Mouse (Mus musculus) midbrain, embryonic 14.5 days (tissue): ENCODE measurements around the gene Atp5k. TPM values are rescaled to one million over a fixed set of nuclear protein-coding genes. Genes with fewer than 3 reads are reported as not detected.

ENCODE experiments used
- ATAC-seq: fragments of 200-750 bp; cut with Nextera tagmentation; 2 replicates; pipeline ENCODE4 v1.8.0; 2017; ENCODE audit warnings: moderate number of reproducible peaks, moderate library complexity; ENCODE audit not compliant: low FRiP score, low TSS enrichment
- DNase-seq: peaks from one replicate; pipeline ENCODE4 v3.0.0-alpha.2; 2015
- H3K27ac ChIP-seq: fragments of 300-500 bp; sonication (generic); replicated peaks from 2 replicates; pipeline ENCODE4 v1.5.1; 2014; ENCODE audit warnings: mild to moderate bottlenecking, low read depth, low read length, moderate library complexity
- H3K27me3 ChIP-seq: fragments of 300-500 bp; sonication (generic); 2 replicates; pipeline ENCODE4 v1.6.1; 2014; ENCODE audit warnings: low read length, control low read depth, mixed read lengths; ENCODE audit not compliant: control insufficient read depth, insufficient read depth
- H3K36me3 ChIP-seq: fragments of 300-500 bp; sonication (generic); 2 replicates; pipeline ENCODE4 v1.6.1; 2014; ENCODE audit warnings: low read length, control low read depth; ENCODE audit not compliant: control insufficient read depth, insufficient read depth
- H3K4me1 ChIP-seq: fragments of 300-500 bp; sonication (generic); 2 replicates; pipeline ENCODE4 v1.6.1; 2014; ENCODE audit warnings: mild to moderate bottlenecking, antibody characterized with exemption, low read length, control low read depth; ENCODE audit not compliant: control insufficient read depth, insufficient read depth
- H3K4me2 ChIP-seq: fragments of 300-500 bp; sonication (generic); 2 replicates; pipeline ENCODE4 v1.6.1; 2014; ENCODE audit warnings: mild to moderate bottlenecking, low read length, moderate library complexity
- H3K4me3 ChIP-seq: fragments of 300-500 bp; sonication (generic); replicated peaks from 2 replicates; pipeline ENCODE4 v1.5.1; 2014; ENCODE audit warnings: low read depth, low read length
- H3K9ac ChIP-seq: fragments of 300-500 bp; sonication (generic); replicated peaks from 2 replicates; pipeline ENCODE4 v1.6.1; 2014; ENCODE audit warnings: mild to moderate bottlenecking, low read length, moderate library complexity
- H3K9me3 ChIP-seq: fragments of 300-500 bp; sonication (generic); 2 replicates; pipeline ENCODE4 v1.6.1; 2016; ENCODE audit warnings: low read length, control low read depth, mixed read lengths; ENCODE audit not compliant: control insufficient read depth
- WGBS: fragments of 180-500 bp; shearing (Covaris S2); extraction: QIAGEN DNeasy Blood & Tissue Kit; methylation state at CpG from one replicate; pipeline ENCODE4 v1.1.7; 2014; 5-methylcytosine and 5-hydroxymethylcytosine counted together
- polyA plus RNA-seq: library from polyadenylated mRNA; unstranded; fragments of >200 nt; fragmentation: Nextera tagmentation; extraction: Ambion mirVana; gene quantifications from 2 replicates; pipeline ENCODE4 v1.2.1, GENCODE M21; 2014

The Atp5k gene
- polyA plus RNA-seq, 1 experiment from 2014 or later, result 376 TPM

- ATAC-seq, result peak; percentile 97
- Histone ChIP-seq H3K9ac (peak within 1 kb of the TSS; percentile 100), H3K4me2 (peak within 1 kb of the TSS; percentile 95)
Observed at GRCm38 (mm10) chr5:108461082-108462065, 27.1 kb upstream of the Atp5k start, which contains the start of gene Pcgf3. Gene Pcgf3 (plus strand): TSS chr5:108461232.

GRCm38 (mm10) chr5:108460461-108460860 lies 26.2 kb upstream of the Atp5k start:
- ATAC-seq, result no peak

More at GRCm38 (mm10) chr5:108461082-108462065, 27.1 kb upstream of the Atp5k start, which contains the start of gene Pcgf3:
- Histone ChIP-seq H3K9me3 (no peaks in the 10 kb centered on the region), H3K27ac (peak within 1 kb of the TSS; percentile 89), H3K4me3 (peak within 1 kb of the TSS; percentile 85), H3K27me3 (0 out of 2 replicates have a peak, but pooled peaks cover 6% of the 10 kb centered on the region), H3K36me3 (no peaks in the 10 kb centered on the region), H3K4me1 (peaks cover 42% of the 10 kb centered on the region)
- peak; percentile 98 for DNase-seq
- 1% methylated on average over 53 of the region's 62 CpGs for WGBS

GRCm38 (mm10) chr5:108458706-108459105 lies 24.5 kb upstream of the Atp5k start:
- H3K27ac ChIP-seq, result no peak overlapping the region
- H3K4me3 ChIP-seq, result no peak overlapping the region
- H3K27me3 ChIP-seq, result 0 out of 2 replicates have a peak, but pooled peaks cover 6% of the 10 kb centered on the region
- H3K36me3 ChIP-seq, result no peaks in the 10 kb centered on the region
- DNase-seq (no peak), ATAC-seq (no peak)
- H3K4me2 ChIP-seq, result no peak overlapping the region
- WGBS, result 77% methylated on average over 2 of the region's 2 CpGs
- no peak overlapping the region for H3K9ac ChIP-seq
- H3K9me3 ChIP-seq, result no peaks in the 10 kb centered on the region
- H3K4me1 ChIP-seq, result peaks cover 22% of the 10 kb centered on the region

More at GRCm38 (mm10) chr5:108460461-108460860, 26.2 kb upstream of the Atp5k start:
- Histone ChIP-seq H3K36me3 (no peaks in the 10 kb centered on the region), H3K9ac (peak overlapping the region; percentile 100; the same call in 1 of the 2 replicates), H3K4me3 (peak overlapping the region; percentile 85), H3K9me3 (no peaks in the 10 kb centered on the region), H3K4me1 (peaks cover 35% of the 10 kb centered on the region), H3K27me3 (0 out of 2 replicates have a peak, but pooled peaks cover 6% of the 10 kb centered on the region), H3K27ac (no peak overlapping the region), H3K4me2 (peak overlapping the region; percentile 95)
- DNase-seq, result peak; percentile 7
- WGBS, result 48% methylated on average over 6 of the region's 6 CpGs

- 52% methylated on average over 3 of the region's 3 CpGs for WGBS
Observed at GRCm38 (mm10) chr5:108454094-108454493, 19.8 kb upstream of the Atp5k start.

GRCm38 (mm10) chr5:108452422-108452821 lies 18.2 kb upstream of the Atp5k start:
- H3K9ac ChIP-seq, result no peak overlapping the region
- H3K36me3 ChIP-seq, result no peaks in the 10 kb centered on the region
- H3K4me3 ChIP-seq, result no peak overlapping the region
- peaks cover 14% of the 10 kb centered on the region; the same call in 1 of the 2 replicates for H3K27me3 ChIP-seq
- no peak overlapping the region for H3K27ac ChIP-seq
- whole genome bisulfite sequencing, result 87% methylated on average over 1 of the region's 1 CpGs
- no peak overlapping the region for H3K4me2 ChIP-seq
- DNase-seq (no peak), ATAC-seq (no peak)
- no peaks in the 10 kb centered on the region for H3K9me3 ChIP-seq
- H3K4me1 ChIP-seq, result peaks cover 4% of the 10 kb centered on the region; the same call in 1 of the 2 replicates

More at GRCm38 (mm10) chr5:108454094-108454493, 19.8 kb upstream of the Atp5k start:
- no peak for ATAC-seq
- H3K4me1 ChIP-seq, result no peaks in the 10 kb centered on the region
- DNase-seq, result no peak
- no peaks in the 10 kb centered on the region for H3K36me3 ChIP-seq
- H3K9ac ChIP-seq, result no peak overlapping the region
- no peaks in the 10 kb centered on the region for H3K9me3 ChIP-seq
- H3K4me2 ChIP-seq, result no peak overlapping the region
- no peak overlapping the region for H3K27ac ChIP-seq
- H3K27me3 ChIP-seq, result 0 out of 2 replicates have a peak, but pooled peaks cover 11% of the 10 kb centered on the region
- no peak overlapping the region for H3K4me3 ChIP-seq

- 83% methylated on average over 1 of the region's 1 CpGs for WGBS
- no peaks in the 10 kb centered on the region for H3K9me3 ChIP-seq
- H3K27me3 ChIP-seq, result peaks cover 14% of the 10 kb centered on the region; the same call in 1 of the 2 replicates
- H3K27ac ChIP-seq, result no peak overlapping the region
- H3K9ac ChIP-seq, result no peak overlapping the region
- no peak overlapping the region for H3K4me3 ChIP-seq
- no peak overlapping the region for H3K4me2 ChIP-seq
- no peaks in the 10 kb centered on the region for H3K36me3 ChIP-seq
- DNase-seq, result no peak
- H3K4me1 ChIP-seq, result peaks cover 4% of the 10 kb centered on the region; the same call in 1 of the 2 replicates
- no peak for ATAC-seq
Observed at GRCm38 (mm10) chr5:108451611-108452010, 17.4 kb upstream of the Atp5k start.

- H3K4me2 ChIP-seq, result no peak overlapping the region
- DNase-seq (no peak), ATAC-seq (no peak)
- no peaks in the 10 kb centered on the region for H3K36me3 ChIP-seq
- H3K4me3 ChIP-seq, result no peak overlapping the region
- H3K27ac ChIP-seq, result no peak overlapping the region
- H3K9ac ChIP-seq, result no peak overlapping the region
- 81% methylated on average over 8 of the region's 8 CpGs for WGBS
- H3K27me3 ChIP-seq, result peaks cover 14% of the 10 kb centered on the region; the same call in 1 of the 2 replicates
- H3K4me1 ChIP-seq, result peaks cover 4% of the 10 kb centered on the region; the same call in 1 of the 2 replicates
- H3K9me3 ChIP-seq, result no peaks in the 10 kb centered on the region
Observed at GRCm38 (mm10) chr5:108450837-108451540, 16.7 kb upstream of the Atp5k start.
